Mouse (Mus musculus): ENCODE results near the gene Tmem245.

DNA sequence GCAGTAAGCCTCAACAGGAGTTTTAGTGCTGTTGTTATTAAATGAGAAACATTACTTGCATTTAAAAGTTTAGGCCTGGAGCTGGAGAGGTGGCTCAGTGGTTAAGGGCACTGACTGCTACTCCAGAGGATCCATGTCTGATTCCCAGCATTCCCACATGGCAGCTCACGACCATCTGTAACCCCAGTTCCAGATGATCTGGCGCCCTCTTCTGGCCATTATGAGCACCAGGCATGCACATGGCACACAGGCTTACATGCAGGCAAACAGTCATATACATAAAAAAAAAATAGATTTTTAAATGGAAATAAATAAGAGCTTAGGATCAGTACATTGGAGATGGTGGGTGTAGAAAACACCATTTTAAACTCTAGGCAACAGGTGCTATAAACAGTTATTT, 103.3 kb downstream of the Tmem245 start:
- TF ChIP-seq CTCF (IDR thresholded peaks at IDR 0.05 in 2 of 3, conservative IDR thresholded peaks at IDR 0.05 in 1 of 3; ENCODE audit: control insufficient read depth in 1 of 3, insufficient read depth in 1 of 3, low read depth in 2 of 3, low read length in 3 of 3, poor library complexity in 1 of 3, severe bottlenecking in 1 of 3) (peak; percentile 24 to 52 (median 36); a peak in 5 of 6 replicates), POLR2A (IDR thresholded peaks at IDR 0.05; ENCODE audit: control insufficient read depth in 1 of 2, insufficient read depth in 1 of 2, low read depth in 1 of 2, low read length in 2 of 2, poor library complexity in 1 of 2) (no peak), USF1 (IDR thresholded peaks at IDR 0.05; ENCODE audit: low read depth, low read length) (no peak), NELFE (IDR thresholded peaks at IDR 0.05; ENCODE audit: low read depth, low read length) (no peak), RCOR1 (IDR thresholded peaks at IDR 0.05; ENCODE audit: low read depth, low read length) (no peak), SMC3 (IDR thresholded peaks at IDR 0.05; ENCODE audit: low read depth, low read length) (no peak), GABPA (IDR thresholded peaks at IDR 0.05; ENCODE audit: low read depth, low read length) (no peak), ZMIZ1 (IDR thresholded peaks at IDR 0.05; ENCODE audit: low read depth, low read length) (no peak), MAX (IDR thresholded peaks at IDR 0.05; ENCODE audit: low read length) (no peak), ZNF384 (IDR thresholded peaks at IDR 0.05; ENCODE audit: low read depth, low read length) (no peak), ETS1 (IDR thresholded peaks at IDR 0.05; ENCODE audit: low read depth, low read length) (no peak), USF2 (IDR thresholded peaks at IDR 0.05; ENCODE audit: borderline replicate concordance in 1 of 2, insufficient read depth in 1 of 2, low read depth in 1 of 2, low read length in 2 of 2) (no peak)
